Mouse (Mus musculus): Measurements from ENCODE around the gene Cox10.
"Not testable (repeated sequence)": the region's sequence is repeated elsewhere in the genome, so short reads cannot be mapped to it uniquely, and the experiment has no call there.

Gene Cox10

GRCm38 (mm10) chr11:64078956-64079726 lies at the start of gene Cox10:
TSS of gene Cox10 (minus strand) at chr11:64079468.
- DNase-seq (ENCODE audit: low spot score), result peak; percentile 87

GRCm38 (mm10) chr11:64128016-64128415 lies 48.7 kb upstream of the Cox10 start:
- no peak for DNase-seq (ENCODE audit: low spot score)

- no peak for DNase-seq (ENCODE audit: low spot score)
Measured at GRCm38 (mm10) chr11:64125471-64125870, 46.2 kb upstream of the Cox10 start.

- not testable (repeated sequence) for DNase-seq (ENCODE audit: low spot score)
Measured at GRCm38 (mm10) chr11:64123174-64123573, 43.9 kb upstream of the Cox10 start.

- no peak for DNase-seq (ENCODE audit: low spot score)
Measured at GRCm38 (mm10) chr11:64116711-64117110, 37.4 kb upstream of the Cox10 start.

GRCm38 (mm10) chr11:64115822-64116221 lies 36.6 kb upstream of the Cox10 start:
- no peak for DNase-seq (ENCODE audit: low spot score)

- DNase-seq (ENCODE audit: low spot score), result no peak
Measured at GRCm38 (mm10) chr11:64115101-64115500, 35.8 kb upstream of the Cox10 start.

GRCm38 (mm10) chr11:64100060-64100459 lies 20.8 kb upstream of the Cox10 start:
- no peak for DNase-seq (ENCODE audit: low spot score)

GRCm38 (mm10) chr11:64093058-64093457 lies 13.8 kb upstream of the Cox10 start:
- DNase-seq (ENCODE audit: low spot score), result no peak

GRCm38 (mm10) chr11:64091150-64091549 lies 11.9 kb upstream of the Cox10 start:
- DNase-seq (ENCODE audit: low spot score), result no peak

GRCm38 (mm10) chr11:64089682-64090081 lies 10.4 kb upstream of the Cox10 start:
- no peak for DNase-seq (ENCODE audit: low spot score)

GRCm38 (mm10) chr11:64085888-64086287 lies 6.6 kb upstream of the Cox10 start:
- no peak for DNase-seq (ENCODE audit: low spot score)

GRCm38 (mm10) chr11:64079727-64080081 lies 436 bp upstream of the Cox10 start:
- DNase-seq (ENCODE audit: low spot score), result no peak

GRCm38 (mm10) chr11:64076212-64076611 lies 3.1 kb downstream of the Cox10 start:
- no peak for DNase-seq (ENCODE audit: low spot score)

- no peak for DNase-seq (ENCODE audit: low spot score)
Measured at GRCm38 (mm10) chr11:64073379-64073778, 5.9 kb downstream of the Cox10 start.

- DNase-seq (ENCODE audit: low spot score), result no peak
Measured at GRCm38 (mm10) chr11:64071536-64071935, 7.7 kb downstream of the Cox10 start.

GRCm38 (mm10) chr11:64066001-64066400 lies 13.3 kb downstream of the Cox10 start:
- DNase-seq (ENCODE audit: low spot score), result no peak

- no peak for DNase-seq (ENCODE audit: low spot score)
Measured at GRCm38 (mm10) chr11:64063130-64063529, 16.1 kb downstream of the Cox10 start.

- no peak for DNase-seq (ENCODE audit: low spot score)
Measured at GRCm38 (mm10) chr11:64062226-64062625, 17.0 kb downstream of the Cox10 start.

GRCm38 (mm10) chr11:64059305-64059704 lies 20.0 kb downstream of the Cox10 start:
- no peak for DNase-seq (ENCODE audit: low spot score)

GRCm38 (mm10) chr11:64058474-64058873 lies 20.8 kb downstream of the Cox10 start:
- DNase-seq (ENCODE audit: low spot score), result peak; percentile 13

- no peak for DNase-seq (ENCODE audit: low spot score)
Measured at GRCm38 (mm10) chr11:64053371-64053770, 25.9 kb downstream of the Cox10 start.

- no peak for DNase-seq (ENCODE audit: low spot score)
Measured at GRCm38 (mm10) chr11:64051195-64051968, 27.9 kb downstream of the Cox10 start.
